Mouse (Mus musculus) embryonic fibroblast, embryonic 13.5 days (primary cell): Measurements from ENCODE around the gene Znrf4.

ENCODE experiments used
- CTCF ChIP-seq: IDR thresholded peaks from 2 replicates; pipeline ENCODE4 v1.5.1; 2011; ENCODE audit warnings: mild to moderate bottlenecking, control low read depth, low read length, moderate library complexity, borderline replicate concordance; ENCODE audit not compliant: insufficient read depth
- POLR2A ChIP-seq: IDR thresholded peaks from 2 replicates; pipeline ENCODE4 v1.6.1; 2011; ENCODE audit warnings: low read depth, mild to moderate bottlenecking, control low read depth, low read length, moderate library complexity

DNA sequence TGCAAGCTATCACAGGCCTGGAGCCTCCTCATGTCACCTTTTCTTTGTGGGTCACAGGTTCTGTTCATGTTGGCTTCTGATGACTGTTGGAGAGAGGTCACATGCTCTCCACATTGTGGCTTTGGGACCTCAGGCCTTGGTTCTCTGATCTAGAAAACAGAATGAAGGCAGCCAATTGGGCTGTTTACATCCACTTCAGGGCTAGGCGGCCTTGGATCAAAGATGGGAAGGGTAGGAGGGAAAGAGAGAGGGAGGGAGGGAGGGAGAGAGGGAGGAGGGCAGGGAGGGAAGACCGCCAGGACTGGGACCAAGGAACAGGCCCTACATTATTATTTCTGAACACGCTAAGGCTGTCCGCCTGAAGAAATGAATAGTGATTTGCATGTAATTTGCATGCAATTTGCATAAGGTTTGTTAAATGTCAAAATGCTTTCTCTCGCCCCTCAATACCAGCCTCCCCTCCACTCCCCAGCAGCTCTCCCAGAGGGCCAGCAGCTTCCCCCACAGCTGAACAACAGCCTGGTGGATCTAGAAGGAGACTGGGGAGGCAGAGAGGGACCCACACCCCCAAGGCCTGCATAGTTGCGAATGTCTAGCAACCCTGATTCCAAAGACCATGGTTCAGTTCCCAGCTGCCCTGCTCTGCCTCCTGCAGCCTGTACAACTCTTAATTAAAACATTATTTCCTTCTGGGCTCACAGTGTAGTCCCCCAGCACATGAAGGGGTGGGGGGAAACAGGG is 39.8 kb upstream of the Znrf4 start:
- TF ChIP-seq CTCF = no peak
- no peak for TF ChIP-seq POLR2A
